Mouse (Mus musculus) kidney, adult 2 months (tissue): Measurements from ENCODE around the gene Sash3. TPM values are rescaled to one million over a fixed set of nuclear protein-coding genes. Genes with fewer than 3 reads are reported as not detected.

ENCODE experiments used
- DNase-seq: peaks from one replicate; pipeline ENCODE4 v3.0.0; 2021
- H3K27ac ChIP-seq: fragments of 200-500 bp; 2 replicates; pipeline ENCODE4 v1.5.1; 2012; ENCODE audit warnings: low read depth, low read length, control low read depth, inconsistent platforms; ENCODE audit not compliant: insufficient read depth
- H3K27me3 ChIP-seq: fragments of 200-500 bp; replicated peaks from 2 replicates; pipeline ENCODE4 v1.6.1; 2012; ENCODE audit warnings: mild to moderate bottlenecking, moderate library complexity, low read length, inconsistent platforms; ENCODE audit not compliant: control insufficient read depth, insufficient read depth
- H3K36me3 ChIP-seq: fragments of 200-500 bp; 2 replicates; pipeline ENCODE4 v1.6.1; 2012; ENCODE audit warnings: mild to moderate bottlenecking, moderate library complexity, low read length, inconsistent platforms; ENCODE audit not compliant: control insufficient read depth, insufficient read depth
- H3K4me1 ChIP-seq: fragments of 200-500 bp; 2 replicates; pipeline ENCODE4 v1.6.1; 2011; ENCODE audit warnings: low read length; ENCODE audit not compliant: control insufficient read depth, insufficient read depth
- H3K4me3 ChIP-seq: fragments of 200-500 bp; 2 replicates; pipeline ENCODE4 v1.5.1; 2011; ENCODE audit warnings: mild to moderate bottlenecking, low read depth, low read length, control low read depth; ENCODE audit not compliant: insufficient read depth
- CTCF ChIP-seq: fragments of 200-500 bp; conservative IDR thresholded peaks from 2 replicates; pipeline ENCODE4 v1.5.1; 2011; ENCODE audit warnings: low read depth, mild to moderate bottlenecking, control low read depth, low read length, moderate library complexity, mixed read lengths; ENCODE audit not compliant: insufficient read depth, insufficient read length
- POLR2A ChIP-seq: fragments of 200-500 bp; IDR thresholded peaks from one replicate; pipeline ENCODE4 v1.6.1; 2011; ENCODE audit warnings: low read depth, low read length, control low read depth
- WGBS: fragments of 180-500 bp; shearing (Covaris S2); methylation state at CpG from one replicate; pipeline ENCODE4 v1.1.7; 2018; 5-methylcytosine and 5-hydroxymethylcytosine counted together
- polyA plus RNA-seq: library from polyadenylated mRNA; depleted of rRNA; stranded (reverse); fragments of >200 nt; gene quantifications from 2 replicates; pipeline ENCODE4 v1.2.3, GENCODE M21; 2012

The Sash3 gene
- polyA plus RNA-seq, 1 experiment: 6.8 TPM

DNA sequence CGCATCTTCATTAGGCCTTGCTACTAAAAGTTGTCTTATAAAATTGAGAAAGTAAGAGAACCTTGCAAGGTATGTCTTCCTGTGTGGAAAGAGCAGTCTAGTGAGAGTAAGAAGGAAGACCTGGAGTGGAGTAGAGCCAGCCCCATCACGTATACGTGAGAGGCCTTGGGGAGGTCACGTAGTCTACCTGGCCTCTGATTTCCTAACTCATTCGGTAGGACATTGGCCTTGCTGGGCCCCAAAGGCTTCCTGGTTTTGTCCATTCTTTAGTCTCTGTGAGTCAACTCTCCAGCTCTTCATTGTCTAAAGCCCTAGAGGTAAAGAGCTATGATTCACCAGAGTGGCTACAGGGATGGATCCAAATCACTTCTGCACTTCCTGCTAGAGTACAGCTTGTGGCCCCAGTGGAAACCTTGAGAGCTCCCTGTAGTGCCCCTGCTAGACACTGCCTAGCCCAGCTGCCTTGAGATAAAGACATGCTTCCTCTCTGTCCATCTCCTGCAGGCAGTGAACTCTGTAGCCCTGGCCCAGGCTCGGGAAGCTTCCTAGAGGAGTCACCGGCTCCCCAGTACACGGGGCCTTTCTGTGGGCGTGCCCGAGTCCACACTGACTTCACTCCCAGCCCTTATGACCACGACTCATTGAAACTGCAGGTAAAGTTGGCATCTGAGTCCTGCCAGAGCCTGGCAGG lies 12.1 kb downstream of the Sash3 start:
- WGBS: 81% methylated on average over 11 of the region's 11 CpGs
- Histone ChIP-seq H3K36me3 (no peaks in the 10 kb centered on the region), H3K4me3 (no peak overlapping the region), H3K27me3 (no peaks in the 10 kb centered on the region), H3K4me1 (no peaks in the 10 kb centered on the region), H3K27ac (no peak overlapping the region)
- TF ChIP-seq CTCF (no peak), POLR2A (no peak)
- no peak for DNase-seq

DNA sequence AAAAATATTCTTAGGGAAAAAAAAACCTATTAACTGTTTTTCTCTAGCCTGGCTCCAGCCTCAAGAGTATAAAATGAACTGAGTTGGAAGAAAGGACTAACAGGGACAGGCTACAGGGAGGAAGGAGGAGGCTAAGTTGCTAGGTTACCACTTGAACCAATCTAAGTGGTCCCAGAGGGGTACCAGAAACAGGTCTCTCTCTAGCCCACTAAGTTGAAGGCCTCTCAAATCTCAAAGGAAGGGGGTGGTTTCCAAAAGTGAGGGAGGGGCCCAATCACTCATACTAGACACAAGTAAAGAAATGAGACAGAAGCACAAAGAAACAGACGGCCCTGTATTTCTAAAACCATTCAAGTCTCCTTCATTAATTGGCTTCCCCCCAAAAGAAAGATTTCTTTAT lies 23.7 kb downstream of the Sash3 start:
- Histone ChIP-seq H3K27ac (no peak overlapping the region), H3K36me3 (no peaks in the 10 kb centered on the region), H3K4me3 (no peak overlapping the region), H3K4me1 (no peaks in the 10 kb centered on the region), H3K27me3 (no peaks in the 10 kb centered on the region)
- DNase-seq: no peak
- 69% methylated on average over 1 of the region's 1 CpGs for WGBS
- no peak for TF ChIP-seq CTCF
- no peak for TF ChIP-seq POLR2A

DNA sequence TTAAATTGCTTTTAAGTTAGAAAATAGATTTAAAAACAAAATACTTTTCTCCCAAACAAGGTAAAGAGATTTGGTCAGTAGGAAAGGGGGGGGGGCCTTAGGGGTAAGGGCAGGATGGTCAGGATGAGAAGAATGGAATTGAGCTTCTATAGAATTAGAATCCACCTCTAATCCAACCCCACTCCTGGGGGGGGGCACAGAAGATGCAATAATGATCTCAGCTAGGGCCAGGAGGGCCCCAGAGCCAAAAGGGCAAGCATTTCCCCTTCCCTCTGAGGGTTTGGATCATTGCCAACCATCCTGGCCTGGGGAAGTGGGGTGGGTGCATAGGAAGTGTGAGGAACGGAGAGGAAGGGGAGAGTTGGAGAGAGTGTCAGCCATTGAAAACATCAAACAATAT lies 24.1 kb downstream of the Sash3 start:
- Histone ChIP-seq H3K27ac (no peak overlapping the region), H3K4me3 (no peak overlapping the region), H3K27me3 (no peaks in the 10 kb centered on the region), H3K36me3 (no peaks in the 10 kb centered on the region), H3K4me1 (no peaks in the 10 kb centered on the region)
- DNase-seq: no peak
- TF ChIP-seq CTCF (no peak), POLR2A (no peak)
- WGBS: 83% methylated on average over 1 of the region's 1 CpGs

DNA sequence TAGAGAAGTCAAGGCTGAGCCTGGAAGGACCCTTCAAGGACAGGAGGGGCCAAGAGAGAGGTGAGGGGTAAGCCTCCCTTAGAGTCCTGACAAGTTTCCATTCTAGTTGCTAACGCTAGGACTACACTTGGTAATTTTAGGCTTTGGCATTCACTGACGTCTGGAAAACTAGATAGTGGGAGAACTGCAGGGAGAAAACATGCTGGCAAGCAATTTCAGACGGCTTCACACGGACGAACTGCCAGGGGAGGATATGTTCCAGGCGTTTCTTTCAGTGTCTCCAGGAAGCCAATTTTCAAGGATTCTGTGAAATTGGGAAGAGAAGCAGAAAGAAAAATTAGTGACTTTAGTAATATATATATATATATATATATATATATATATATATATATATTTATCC lies 35.6 kb downstream of the Sash3 start:
- Histone ChIP-seq H3K36me3 (no peaks in the 10 kb centered on the region), H3K27me3 (no peaks in the 10 kb centered on the region), H3K27ac (no peak overlapping the region), H3K4me1 (no peaks in the 10 kb centered on the region), H3K4me3 (no peak overlapping the region)
- WGBS: 89% methylated on average over 6 of the region's 6 CpGs
- no peak for DNase-seq
- no peak for TF ChIP-seq POLR2A
- no peak for TF ChIP-seq CTCF

DNA sequence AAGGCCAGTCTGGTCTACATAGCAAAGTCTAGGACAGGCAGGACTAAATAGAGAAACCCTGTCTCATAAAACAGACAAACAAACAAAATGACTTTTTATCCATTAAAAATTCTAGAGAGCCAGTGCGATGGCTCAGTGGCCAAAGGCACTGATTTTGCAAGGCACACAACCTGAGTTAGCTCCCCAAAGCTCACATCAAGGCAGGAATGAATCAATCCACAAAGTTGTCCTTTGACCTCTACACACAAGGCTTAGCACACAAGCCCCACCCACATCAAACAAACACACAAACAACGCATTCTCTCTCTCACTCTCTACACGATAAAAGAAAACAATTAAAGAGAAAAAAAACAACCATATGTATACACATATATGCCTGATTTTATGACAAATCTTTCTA lies 38.5 kb downstream of the Sash3 start:
- Histone ChIP-seq H3K36me3 (no peaks in the 10 kb centered on the region), H3K27me3 (no peaks in the 10 kb centered on the region), H3K4me3 (no peak overlapping the region), H3K27ac (no peak overlapping the region), H3K4me1 (no peaks in the 10 kb centered on the region)
- DNase-seq: no peak
- TF ChIP-seq POLR2A (no peak), CTCF (no peak)
- WGBS: 58% methylated on average over 3 of the region's 3 CpGs

DNA sequence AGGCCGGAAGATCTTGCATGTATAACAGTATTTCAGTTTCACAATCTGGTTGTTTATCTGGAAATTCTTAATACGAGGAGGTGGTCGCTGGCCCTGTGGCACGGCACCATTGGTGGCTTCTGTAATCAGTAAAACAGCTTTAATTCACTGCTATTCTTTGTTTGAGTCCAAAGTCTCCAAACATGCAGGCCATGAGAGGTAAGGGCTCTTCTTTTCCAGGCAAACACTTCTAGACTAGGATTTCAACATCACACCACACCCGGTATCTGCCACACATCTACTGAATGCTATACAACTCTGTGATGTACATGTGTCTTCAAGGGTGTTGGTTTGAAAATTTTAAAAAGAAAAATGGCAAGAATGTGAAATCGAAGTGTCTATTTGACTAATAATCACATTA lies 45.0 kb downstream of the Sash3 start:
- no peak for DNase-seq
- TF ChIP-seq CTCF (no peak), POLR2A (no peak)
- WGBS: 96% methylated on average over 6 of the region's 6 CpGs
- Histone ChIP-seq H3K4me3 (no peak overlapping the region), H3K27ac (no peak overlapping the region), H3K4me1 (no peaks in the 10 kb centered on the region), H3K36me3 (no peaks in the 10 kb centered on the region), H3K27me3 (no peaks in the 10 kb centered on the region)

DNA sequence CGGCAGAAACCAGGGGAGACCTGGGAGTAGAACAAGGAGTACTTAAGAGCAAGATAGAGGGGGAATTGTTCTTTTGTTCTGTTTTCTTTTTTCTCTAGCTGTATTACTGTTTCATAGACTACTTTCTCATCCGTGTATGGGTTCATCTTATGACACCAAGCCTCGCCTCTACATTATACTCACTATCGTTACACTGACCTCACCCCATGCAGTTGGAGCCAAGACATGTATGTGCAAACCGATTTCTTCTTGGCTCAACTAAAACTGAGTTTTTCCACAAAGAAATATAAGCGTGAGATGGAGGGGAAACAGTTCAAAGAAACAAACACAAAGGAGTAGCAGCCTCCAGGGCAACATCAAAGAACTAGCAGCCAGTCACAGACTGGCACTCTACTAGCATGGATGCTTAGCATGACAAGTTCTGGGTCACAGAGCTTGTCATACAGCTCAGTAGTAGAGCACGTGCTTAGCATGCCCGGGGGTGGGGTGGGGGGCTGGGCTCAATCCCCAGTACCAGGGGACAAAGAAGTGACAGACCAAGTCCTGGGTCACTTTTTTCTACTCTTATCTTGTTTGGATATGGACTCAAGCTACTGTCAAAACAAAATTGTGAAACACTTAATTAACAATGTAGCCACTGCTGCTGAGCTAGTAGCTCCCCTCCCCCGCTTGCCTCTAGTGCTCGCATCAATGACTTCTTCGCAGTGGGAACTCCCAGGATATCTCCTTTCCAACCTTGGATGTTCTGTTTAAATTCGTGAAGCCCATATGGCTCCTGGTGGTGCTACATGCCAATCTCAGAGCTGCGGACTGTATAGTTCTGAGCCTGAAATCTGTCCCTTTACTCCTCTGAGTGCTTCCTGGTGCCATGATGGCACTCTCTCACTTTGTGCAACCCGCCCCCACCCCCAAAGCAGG lies 47.3 kb downstream of the Sash3 start:
- Histone ChIP-seq H3K27ac (no peak overlapping the region), H3K36me3 (no peaks in the 10 kb centered on the region), H3K4me3 (no peak overlapping the region), H3K4me1 (no peaks in the 10 kb centered on the region), H3K27me3 (no peaks in the 10 kb centered on the region)
- WGBS: 63% methylated on average over 14 of the region's 14 CpGs
- DNase-seq: no peak
- TF ChIP-seq CTCF (no peak), POLR2A (no peak)
